Mouse (Mus musculus) stomach, postnatal 0 days (tissue): ENCODE data around the gene Cdr2.
A peak's percentile ranks its signal among the peaks of the same experiment; 100 is the strongest.

Experiments
- CTCF ChIP-seq: IDR thresholded peaks from 2 replicates; pipeline ENCODE4 v1.5.1; 2016; ENCODE audit warnings: antibody characterized with exemption, low read depth, mild to moderate bottlenecking, moderate library complexity
- EP300 ChIP-seq: optimal IDR thresholded peaks from 2 replicates; pipeline ENCODE3; 2016; ENCODE audit warnings: antibody characterized with exemption

DNA sequence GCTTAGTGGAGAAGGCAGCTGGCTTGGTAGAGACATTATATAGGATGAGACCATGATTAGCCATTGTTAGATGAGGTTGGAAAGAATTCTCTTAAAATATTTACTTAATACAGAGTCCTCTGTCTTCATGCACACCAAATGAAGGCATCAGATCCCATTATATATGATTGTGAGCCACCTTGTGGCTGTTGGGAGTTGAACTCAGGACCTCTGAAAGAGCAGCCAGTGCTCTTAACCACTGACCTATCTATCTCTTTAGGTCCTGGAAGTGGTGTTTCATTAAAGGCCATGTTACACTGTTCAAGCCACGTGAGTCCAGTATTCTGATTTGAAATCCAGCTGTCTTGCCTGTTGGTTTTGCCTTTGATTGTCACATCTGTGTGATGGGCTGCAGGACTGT, 68.8 kb downstream of the Cdr2 start:
- peak; percentile 57 for TF ChIP-seq CTCF
- TF ChIP-seq EP300, result no peak
